Mouse (Mus musculus) olfactory bulb, adult 2 months (tissue): ENCODE measurements around the gene Pla2g6. TPM values are rescaled to one million over a fixed set of nuclear protein-coding genes. Genes with fewer than 3 reads are reported as not detected.

Experiments used
- H3K27ac ChIP-seq: fragments of 200-500 bp; 2 replicates; pipeline ENCODE4 v1.5.1; 2012; ENCODE audit warnings: low read depth, low read length; ENCODE audit not compliant: insufficient read depth
- H3K4me1 ChIP-seq: fragments of 200-500 bp; 2 replicates; pipeline ENCODE4 v1.6.1; 2012; ENCODE audit warnings: low read length; ENCODE audit not compliant: control insufficient read depth, insufficient read depth
- H3K4me3 ChIP-seq: fragments of 200-500 bp; 2 replicates; pipeline ENCODE4 v1.5.1; 2012; ENCODE audit warnings: mild to moderate bottlenecking, low read depth, low read length, moderate library complexity; ENCODE audit not compliant: insufficient read depth
- CTCF ChIP-seq: fragments of 200-500 bp; IDR thresholded peaks from 2 replicates; pipeline ENCODE4 v1.5.1; 2012; ENCODE audit warnings: low read depth, mild to moderate bottlenecking, low read length, moderate library complexity; ENCODE audit not compliant: insufficient read depth
- POLR2A ChIP-seq: fragments of 200-500 bp; IDR thresholded peaks from 2 replicates; pipeline ENCODE4 v1.6.1; 2012; ENCODE audit warnings: mild to moderate bottlenecking, low read depth, low read length, moderate library complexity; ENCODE audit not compliant: insufficient read depth
- WGBS: fragments of 180-500 bp; shearing (Covaris S2); methylation state at CpG from one replicate; pipeline ENCODE4 v1.1.7; 2018; 5-methylcytosine and 5-hydroxymethylcytosine counted together
- polyA plus RNA-seq: library from polyadenylated mRNA; stranded (reverse); fragments of >200 nt; gene quantifications from 2 replicates; pipeline ENCODE4 v1.2.4, GENCODE M21; 2012; ENCODE audit warnings: low replicate concordance; ENCODE audit not compliant: missing spikeins, insufficient read depth, insufficient read length

Pla2g6 gene
- polyA plus RNA-seq, 1 experiment, result not detected

DNA sequence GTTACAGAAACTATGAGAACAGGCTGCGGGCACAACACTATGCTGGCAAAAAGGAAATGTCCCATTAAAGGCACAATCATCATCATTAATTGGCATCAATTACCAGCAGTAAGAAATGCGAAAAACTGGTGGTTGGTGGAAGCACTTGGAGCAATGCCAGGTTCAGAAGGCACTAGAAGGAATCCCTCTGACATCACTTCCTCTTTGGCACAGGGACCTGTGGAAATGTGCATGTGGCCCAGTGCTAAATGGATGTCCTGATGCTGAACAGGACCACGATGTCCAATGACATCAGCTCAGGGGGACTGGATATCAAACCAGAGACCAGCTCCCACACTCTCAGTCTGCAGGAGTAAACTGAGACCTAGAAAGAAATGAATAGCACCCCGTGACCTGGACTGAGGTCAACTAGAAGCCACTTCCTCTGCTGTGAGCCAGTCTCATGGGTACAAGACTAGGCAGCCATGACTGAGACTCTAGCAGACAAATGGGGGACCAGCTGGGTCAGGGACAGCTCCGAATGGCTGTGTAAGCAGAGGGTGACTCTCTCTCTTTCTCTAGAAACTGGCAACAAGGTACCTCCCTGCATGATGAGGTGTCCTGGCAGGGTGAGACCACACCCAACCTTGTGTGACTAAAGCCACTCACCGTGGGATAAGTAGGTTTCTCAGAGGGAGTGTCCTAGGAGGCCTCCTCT is 14.6 kb upstream of the Pla2g6 start:
- H3K4me1 ChIP-seq, result peaks cover 10% of the 10 kb centered on the region
- 79% methylated on average over 6 of the region's 6 CpGs for WGBS
- H3K4me3 ChIP-seq, result no peak overlapping the region
- H3K27ac ChIP-seq, result no peak overlapping the region
- no peak for TF ChIP-seq CTCF
- TF ChIP-seq POLR2A, result no peak

DNA sequence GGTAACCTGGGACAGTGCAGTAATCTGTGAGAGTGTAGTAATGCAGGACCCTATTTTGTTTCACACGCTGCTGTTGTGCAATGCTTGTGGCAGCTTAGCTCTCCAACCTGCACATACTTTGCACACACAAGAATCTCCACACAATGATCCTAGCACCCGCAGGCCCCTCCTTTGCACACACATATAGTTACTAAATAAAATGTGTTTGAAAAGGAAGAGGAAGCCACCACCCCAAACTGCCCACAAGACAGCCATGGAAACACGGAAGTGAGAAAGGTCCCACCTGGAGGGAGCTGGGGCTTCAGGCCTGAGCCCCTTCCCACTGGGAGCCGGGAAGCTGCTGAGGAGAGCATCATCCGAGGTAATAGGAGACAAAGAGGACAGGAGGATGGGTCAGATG is 10.8 kb upstream of the Pla2g6 start:
- Histone ChIP-seq H3K27ac (no peak overlapping the region), H3K4me3 (no peak overlapping the region), H3K4me1 (no peaks in the 10 kb centered on the region)
- WGBS, result 77% methylated on average over 5 of the region's 5 CpGs
- TF ChIP-seq CTCF, result no peak
- no peak for TF ChIP-seq POLR2A

DNA sequence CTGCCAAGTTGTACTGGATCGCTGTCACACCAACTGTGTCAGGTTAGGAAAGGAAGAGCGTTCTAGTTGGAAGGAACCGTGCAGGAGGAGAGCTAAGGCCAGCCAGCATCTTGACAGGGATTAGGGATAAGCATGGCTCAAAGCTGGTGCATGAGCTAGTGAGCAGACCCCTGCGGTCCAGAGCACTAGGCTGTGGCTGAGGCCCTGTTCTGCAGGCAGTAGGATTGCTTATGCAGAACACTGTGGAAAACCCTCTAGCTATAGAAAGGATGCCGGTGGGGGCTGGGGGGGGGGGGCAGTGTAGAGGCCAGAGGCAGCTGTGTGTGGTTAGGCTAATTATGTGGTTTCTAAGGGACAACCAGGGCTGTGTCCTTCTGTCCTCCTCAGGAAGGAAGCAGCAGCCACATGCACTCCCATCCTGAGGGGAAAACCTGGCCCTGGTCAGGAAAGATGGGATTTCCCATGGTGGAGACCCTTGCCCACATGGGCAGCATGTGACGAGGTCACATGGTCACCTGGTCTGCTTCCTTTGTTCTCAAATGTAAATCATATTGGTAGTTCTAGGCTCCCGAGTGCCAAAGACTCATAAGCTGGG is 7.0 kb upstream of the Pla2g6 start:
- Histone ChIP-seq H3K4me3 (no peak overlapping the region), H3K27ac (no peak overlapping the region), H3K4me1 (no peaks in the 10 kb centered on the region)
- 62% methylated on average over 7 of the region's 7 CpGs for WGBS
- TF ChIP-seq POLR2A (no peak), CTCF (no peak)

DNA sequence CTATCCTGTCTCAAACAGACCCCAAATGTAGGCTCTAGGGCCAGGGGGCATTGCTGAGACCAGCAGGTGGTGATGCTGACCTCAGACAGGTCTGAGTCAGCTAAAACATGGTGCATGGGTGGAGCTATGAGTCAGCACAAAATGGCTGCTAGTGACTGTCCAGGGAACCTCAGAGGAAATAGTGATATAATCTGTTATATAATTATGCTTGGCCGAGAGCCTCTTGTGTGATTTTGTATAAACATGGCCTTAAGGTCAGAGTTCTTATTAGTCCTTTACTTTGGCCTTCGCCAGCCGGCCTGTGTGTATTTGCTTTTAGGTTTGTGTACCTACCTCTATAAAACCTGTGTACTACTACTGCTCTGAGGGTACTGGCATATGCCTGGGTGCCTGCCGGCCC is 5.2 kb upstream of the Pla2g6 start:
- 74% methylated on average over 4 of the region's 4 CpGs for WGBS
- H3K4me3 ChIP-seq, result no peak overlapping the region
- no peak overlapping the region for H3K27ac ChIP-seq
- no peak for TF ChIP-seq POLR2A
- TF ChIP-seq CTCF, result no peak
- no peaks in the 10 kb centered on the region for H3K4me1 ChIP-seq

DNA sequence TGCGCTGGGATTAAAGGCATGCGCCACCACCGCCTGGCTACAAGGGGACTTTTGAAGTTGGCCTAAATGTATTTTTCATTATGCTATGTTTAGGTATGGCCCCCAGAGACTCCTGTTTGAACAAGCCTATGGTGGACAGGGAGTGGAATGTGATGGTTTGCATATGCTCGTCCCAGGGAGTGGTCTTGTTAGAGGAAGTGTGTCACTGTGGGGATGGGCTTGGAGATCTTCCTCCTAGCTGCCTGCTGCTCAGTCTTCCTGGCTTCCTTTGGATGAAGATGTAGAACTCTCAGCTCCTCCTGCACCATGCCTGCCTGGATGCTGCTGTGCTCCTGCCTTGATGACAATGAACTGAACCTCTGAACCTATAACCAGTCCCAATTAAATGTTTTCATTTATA is 2.3 kb upstream of the Pla2g6 start:
- no peak for TF ChIP-seq CTCF
- TF ChIP-seq POLR2A, result no peak
- Histone ChIP-seq H3K27ac (no peak overlapping the region), H3K4me1 (peaks cover 14% of the 10 kb centered on the region), H3K4me3 (no peak overlapping the region)
- WGBS, result 86% methylated on average over 4 of the region's 4 CpGs

DNA sequence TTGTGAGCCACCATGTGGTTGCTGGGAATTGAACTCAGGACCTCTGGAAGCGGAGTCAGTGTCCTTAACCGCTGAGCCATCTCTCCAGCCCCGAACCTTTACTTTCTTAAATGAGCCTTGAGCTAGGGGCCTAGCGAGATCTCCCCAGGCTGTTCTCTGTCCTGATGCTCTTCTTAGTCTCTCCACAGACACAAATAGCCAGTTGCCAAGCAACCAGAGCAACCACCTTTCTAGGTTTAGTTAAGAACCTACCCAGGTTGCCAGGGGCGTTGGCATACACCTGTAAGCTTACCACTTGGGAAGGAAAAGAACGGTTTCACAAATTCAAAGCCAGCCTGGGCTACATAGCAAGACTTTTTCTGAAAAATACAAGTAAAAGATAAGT is 1.8 kb upstream of the Pla2g6 start:
- WGBS, result 88% methylated on average over 6 of the region's 6 CpGs
- Histone ChIP-seq H3K27ac (no peak overlapping the region), H3K4me1 (peaks cover 18% of the 10 kb centered on the region), H3K4me3 (no peak overlapping the region)
- no peak for TF ChIP-seq CTCF
- no peak for TF ChIP-seq POLR2A

DNA sequence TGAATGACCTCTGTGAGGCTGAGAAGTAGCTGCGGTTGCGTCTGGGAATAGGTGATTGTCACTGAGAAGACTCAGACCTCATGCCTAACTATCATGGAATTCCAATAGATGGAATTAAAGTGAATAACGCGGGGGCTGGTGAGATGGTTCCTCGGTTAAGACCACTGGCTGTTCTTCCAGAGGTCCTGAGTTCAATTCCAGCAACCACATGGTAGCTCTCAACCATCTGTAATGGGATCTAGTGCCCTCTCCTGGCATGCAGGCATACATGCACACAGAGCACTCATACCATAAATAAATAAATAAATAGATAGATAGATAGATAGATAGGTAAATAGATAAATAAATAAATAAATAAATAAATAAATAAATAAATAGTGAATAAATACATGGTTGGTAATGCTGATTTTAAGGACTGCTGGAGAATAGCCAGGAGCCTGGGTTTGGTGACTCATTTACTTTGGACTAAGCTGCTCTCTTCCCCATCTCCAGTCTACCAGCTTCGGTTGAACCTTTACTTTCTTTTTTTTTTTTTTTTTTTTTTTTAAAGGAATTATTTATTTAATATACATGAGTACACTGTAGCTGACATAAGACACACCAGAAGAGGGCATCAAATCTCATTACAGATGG is 1.3 kb upstream of the Pla2g6 start:
- Histone ChIP-seq H3K4me3 (no peak overlapping the region), H3K4me1 (peaks cover 20% of the 10 kb centered on the region), H3K27ac (no peak overlapping the region)
- TF ChIP-seq POLR2A (no peak), CTCF (no peak)
- WGBS, result 97% methylated on average over 6 of the region's 6 CpGs

DNA sequence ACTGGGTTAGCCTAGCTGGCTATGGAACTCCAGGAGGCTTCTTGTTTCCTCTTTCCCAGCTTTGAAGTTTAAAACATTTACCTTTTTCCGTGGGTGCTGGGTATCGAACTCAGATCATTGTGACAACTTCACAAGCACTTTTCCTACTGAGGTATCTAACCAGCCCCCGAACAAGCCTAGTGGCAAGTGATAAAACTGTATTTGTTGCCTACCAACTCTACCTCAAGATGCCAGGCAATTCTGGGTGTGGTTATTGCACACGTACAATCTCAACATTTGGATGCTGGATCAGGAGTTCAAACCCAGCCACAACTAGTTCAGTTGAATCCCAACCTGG is 717 bp upstream of the Pla2g6 start:
- TF ChIP-seq CTCF (no peak), POLR2A (no peak)
- Histone ChIP-seq H3K4me1 (peaks cover 23% of the 10 kb centered on the region), H3K4me3 (no peak overlapping the region), H3K27ac (no peak overlapping the region)
- WGBS, result 84% methylated on average over 4 of the region's 4 CpGs
